Mouse (Mus musculus): ENCODE results near the gene Fry.

Gene Fry

GRCm38 (mm10) chr5:150281084-150281483 lies 162.6 kb downstream of the Fry start:
- DNase-seq = no peak

DNA sequence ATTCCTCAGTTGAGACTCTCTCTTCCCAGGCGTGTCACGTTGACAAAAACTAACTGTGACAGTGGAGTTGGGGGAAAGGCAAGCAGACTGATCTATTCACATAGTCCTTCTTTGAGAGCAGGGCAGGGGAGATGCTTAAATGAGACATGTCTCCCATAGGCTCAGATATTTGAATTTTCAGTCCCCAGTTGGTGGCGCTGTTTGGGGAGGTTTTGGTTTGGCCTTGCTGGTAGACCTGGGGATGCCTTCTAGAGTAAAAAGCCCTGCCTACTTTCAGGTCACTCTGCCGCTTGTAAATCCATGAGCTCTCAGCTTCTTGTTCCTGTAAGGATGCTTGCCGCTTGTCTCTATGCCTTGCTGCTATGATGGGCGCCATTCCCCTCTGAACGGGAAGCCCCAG lies 163.6 kb downstream of the Fry start:
- no peak for DNase-seq

DNA sequence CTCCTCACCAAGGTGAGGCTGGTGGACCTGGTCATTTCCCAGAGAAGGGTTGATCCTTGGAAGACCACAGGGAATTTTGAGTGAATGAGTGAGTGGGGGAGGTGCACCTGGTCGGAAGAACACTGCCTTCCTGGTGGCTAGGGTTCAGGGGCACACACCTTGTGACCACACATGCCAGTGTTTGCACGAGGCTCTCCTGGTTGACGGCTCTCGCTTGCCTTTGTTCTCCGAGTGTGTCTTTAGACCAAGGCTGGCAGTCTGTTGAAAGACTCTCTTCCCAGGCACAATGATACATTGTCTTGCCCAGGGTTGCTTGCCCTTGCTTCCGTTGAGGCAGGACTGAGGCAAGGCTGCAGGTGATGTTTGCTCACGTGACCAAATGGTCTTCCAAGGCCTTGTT lies 169.5 kb downstream of the Fry start:
- DNase-seq = no peak

DNA sequence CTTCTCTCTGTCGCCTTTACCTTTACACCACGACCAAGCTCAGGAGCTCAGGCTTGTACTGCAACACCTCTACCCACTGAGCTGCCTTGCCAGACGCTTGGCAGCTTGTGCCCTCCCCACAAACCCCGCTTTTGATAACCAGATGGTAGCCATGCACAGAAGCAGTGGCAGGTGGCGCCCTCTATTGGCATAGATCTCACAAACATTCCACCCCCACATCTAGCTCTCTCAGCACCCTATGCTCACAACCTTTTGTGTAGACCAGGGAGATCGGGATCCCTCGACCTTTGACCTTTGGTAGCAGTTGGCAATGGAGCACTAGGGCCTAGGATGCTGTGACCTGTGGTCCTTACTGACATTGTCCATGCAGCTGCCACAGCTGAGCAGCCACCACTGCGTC lies 171.2 kb downstream of the Fry start:
- no peak for DNase-seq

- no peak for DNase-seq
Observed at GRCm38 (mm10) chr5:150290494-150291199, 172.2 kb downstream of the Fry start.

GRCm38 (mm10) chr5:150291216-150291615 lies 172.8 kb downstream of the Fry start:
- no peak for DNase-seq

DNA sequence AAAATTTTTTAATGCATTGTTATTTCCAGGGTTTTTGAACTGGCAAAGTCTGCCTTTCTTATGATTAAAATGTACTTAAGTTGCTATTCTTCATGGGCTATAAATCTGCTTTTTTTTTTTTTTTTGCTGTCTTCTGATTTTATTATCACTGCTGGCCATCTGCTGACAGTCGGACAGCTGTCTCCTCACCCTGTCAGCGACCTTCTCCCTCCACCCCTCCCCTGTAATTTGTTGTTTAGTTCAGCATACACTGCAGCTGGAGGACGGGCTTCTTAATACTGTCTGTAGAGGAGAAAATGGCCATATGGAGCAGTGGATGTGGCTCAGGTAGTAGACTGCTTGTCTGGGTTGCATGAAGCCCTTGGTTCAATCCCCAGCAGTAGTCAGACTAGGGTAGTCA lies 173.7 kb downstream of the Fry start:
- DNase-seq = no peak

GRCm38 (mm10) chr5:150294306-150294705 lies 175.9 kb downstream of the Fry start:
- DNase-seq = no peak

- DNase-seq = no peak
Observed at GRCm38 (mm10) chr5:150295096-150295495, 176.7 kb downstream of the Fry start.

DNA sequence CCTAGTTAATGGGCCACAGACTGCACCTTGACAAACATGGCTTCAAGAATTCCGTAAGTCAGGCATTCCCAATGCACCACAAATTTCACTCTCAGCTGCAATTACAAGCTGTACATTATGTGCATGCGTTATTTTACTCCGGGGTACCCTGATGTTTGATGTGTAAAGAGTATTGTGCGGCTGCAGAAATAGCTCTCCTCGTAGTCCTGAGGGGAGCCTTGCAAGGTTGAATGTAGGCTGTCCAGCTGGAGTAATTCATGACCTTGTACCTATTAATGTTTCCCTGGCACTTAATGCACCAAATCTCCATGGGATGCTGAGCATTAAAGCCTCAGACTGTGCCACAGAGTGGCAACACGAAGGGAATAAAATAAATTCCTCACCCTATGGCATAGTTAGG lies 180.5 kb downstream of the Fry start:
- DNase-seq = no peak

DNA sequence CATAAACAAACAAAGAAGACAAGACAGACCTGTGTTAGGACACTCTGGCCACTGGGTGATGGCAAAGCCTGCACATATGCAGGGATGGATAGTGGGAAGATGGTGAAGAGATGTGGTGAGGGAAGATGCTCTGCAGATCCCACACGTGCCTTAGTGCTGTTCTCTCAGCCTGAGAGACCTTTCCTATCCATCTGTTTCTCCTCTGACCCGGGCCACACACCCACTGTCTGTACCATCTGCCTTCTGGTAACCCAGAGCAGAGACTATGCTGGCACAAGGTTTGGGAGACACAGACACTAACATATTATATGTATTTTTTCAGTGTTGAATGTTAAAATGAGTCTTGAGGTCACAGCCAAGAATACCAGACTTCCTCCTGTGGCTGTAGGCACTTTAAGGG lies 183.7 kb downstream of the Fry start:
- DNase-seq = no peak

DNA sequence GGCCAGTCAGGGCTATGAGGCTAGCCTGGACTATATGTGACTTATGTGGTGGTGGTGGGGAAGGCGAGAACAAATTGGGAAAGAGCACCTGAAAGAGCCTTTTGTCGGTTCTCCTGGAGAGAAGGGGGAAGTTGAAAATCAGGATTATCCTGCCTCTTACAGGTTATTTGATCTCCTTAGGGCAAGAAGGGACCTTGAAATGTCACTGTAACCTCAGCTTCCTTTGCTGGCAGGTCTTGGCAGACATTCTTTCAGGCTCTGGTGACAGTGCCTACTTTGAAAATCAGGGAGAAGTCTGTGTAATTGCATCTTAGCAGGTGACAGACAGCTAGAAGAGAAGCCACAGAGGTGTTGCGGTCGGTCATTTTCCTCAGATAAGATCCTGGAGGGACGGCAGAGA lies 184.6 kb downstream of the Fry start:
- DNase-seq = no peak

GRCm38 (mm10) chr5:150306497-150306896 lies 188.1 kb downstream of the Fry start:
- no peak for DNase-seq

- no peak for DNase-seq
Observed at GRCm38 (mm10) chr5:150313229-150313628, 194.8 kb downstream of the Fry start.

DNA sequence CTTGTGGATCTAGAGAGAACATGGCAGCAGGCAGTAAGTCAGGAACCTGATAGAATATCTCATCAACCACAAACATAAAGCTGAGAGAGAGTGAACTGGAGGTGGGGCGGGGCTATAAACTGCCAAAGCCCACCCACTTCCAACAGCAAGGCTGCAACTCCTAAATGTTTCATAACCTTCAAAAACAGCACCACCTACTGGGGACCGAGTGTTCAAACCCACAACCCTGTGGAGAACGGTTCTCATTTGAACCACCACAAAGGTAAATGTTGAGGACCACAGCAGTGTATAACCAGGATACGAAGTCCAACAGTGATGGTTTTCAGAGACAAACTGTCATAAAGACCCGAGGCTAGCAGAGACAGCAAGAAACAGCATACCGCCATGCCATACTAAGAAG lies 196.1 kb downstream of the Fry start:
- DNase-seq = no peak

- DNase-seq = no peak
Observed at GRCm38 (mm10) chr5:150325411-150325810, 207.0 kb downstream of the Fry start.

DNA sequence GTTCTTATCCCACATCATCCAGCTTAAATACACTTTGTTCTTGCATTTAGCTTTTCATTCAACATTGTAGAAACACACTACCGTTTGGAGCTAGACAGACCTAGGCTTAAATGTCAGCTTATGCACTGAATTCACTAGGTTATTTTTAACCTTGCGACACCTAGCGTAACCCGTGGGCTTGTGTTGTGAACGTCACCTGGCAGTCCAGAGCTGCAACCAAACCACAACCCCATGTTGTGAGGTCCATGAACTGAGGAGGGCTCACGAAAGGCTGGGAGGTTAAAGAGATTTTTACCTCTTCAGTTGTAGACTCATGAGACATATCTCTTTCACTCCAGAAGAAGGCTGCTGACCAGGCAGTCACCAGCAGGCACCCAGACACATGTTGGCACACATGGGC lies 210.2 kb downstream of the Fry start:
- no peak for DNase-seq

- DNase-seq = no peak
Observed at GRCm38 (mm10) chr5:150331821-150332220, 213.4 kb downstream of the Fry start.

DNA sequence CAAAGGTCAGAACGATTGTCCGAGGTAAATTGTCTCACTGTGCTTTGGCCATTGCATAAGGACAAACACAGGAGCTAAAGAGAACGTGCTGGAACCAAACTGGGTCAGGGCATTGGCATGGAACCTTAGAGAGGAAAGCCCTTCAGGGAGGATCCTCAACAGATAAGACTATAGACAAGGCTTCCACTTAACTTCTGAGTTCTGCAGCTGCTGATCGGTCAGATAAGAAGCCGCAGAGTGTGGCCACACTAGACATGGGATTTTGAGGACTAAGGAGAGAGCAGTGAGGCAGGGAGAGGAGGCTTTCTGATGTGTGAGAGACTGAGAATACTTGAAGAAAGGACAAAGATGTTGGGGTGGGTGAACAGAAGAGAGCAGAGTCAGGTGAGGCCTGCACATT lies 214.4 kb downstream of the Fry start:
- DNase-seq = no peak

GRCm38 (mm10) chr5:150333328-150333731 lies 214.9 kb downstream of the Fry start:
- no peak for DNase-seq

- DNase-seq = no peak
Observed at GRCm38 (mm10) chr5:150336451-150336850, 218.0 kb downstream of the Fry start.

DNA sequence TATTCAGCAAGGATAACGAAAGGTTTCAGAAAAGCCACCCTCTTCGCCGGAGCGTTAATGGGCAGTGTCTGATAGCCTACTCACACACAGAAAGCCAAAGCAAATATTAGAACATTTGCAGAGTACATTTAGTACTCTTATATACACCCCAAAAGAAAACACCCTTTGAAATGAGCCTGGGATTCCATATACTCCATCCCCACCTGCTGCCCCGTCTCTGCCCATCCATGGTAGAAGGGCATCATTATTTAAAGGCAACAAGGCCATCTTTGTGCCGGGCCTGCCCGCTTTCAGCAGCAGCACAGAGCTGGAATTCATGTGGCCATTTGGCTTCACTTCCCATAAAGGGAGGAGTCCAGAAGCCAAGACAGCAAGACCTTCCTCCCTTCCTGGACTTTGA lies 219.3 kb downstream of the Fry start:
- no peak for DNase-seq

DNA sequence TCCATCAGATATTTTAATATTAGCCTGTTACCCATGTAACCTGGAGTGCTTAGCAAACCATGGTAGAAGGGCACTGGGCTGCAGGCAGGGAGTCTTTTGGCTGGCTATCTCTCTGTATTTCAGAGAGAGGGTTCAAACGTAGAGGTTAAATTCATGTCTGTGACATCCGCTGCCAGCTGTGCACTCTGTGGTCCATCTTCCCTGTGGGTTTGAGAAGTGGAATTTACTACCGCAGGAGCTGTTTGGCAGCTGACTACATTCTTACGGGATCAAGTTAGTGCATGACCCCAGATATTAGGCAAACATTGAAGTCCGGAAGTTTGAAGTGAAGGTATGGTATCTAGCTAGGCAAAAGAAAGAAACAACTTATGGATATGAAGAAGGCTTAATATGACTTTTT lies 222.5 kb downstream of the Fry start:
- DNase-seq = no peak

GRCm38 (mm10) chr5:150342139-150342538 lies 223.7 kb downstream of the Fry start:
- DNase-seq = no peak

GRCm38 (mm10) chr5:150345946-150346345 lies 227.5 kb downstream of the Fry start:
- no peak for DNase-seq

- DNase-seq = no peak
Observed at GRCm38 (mm10) chr5:150346378-150346777, 227.9 kb downstream of the Fry start.
